Mouse (Mus musculus) cerebral cortex, adult 2 months (tissue): ENCODE measurements around the gene E330009J07Rik.

Experiments used
- WGBS: fragments of 180-500 bp; shearing (Covaris S2); methylation state at CpG from one replicate; pipeline ENCODE4 v1.1.7; 2018; 5-methylcytosine and 5-hydroxymethylcytosine counted together

Gene E330009J07Rik

GRCm38 (mm10) chr6:40436047-40436483, at the start of gene E330009J07Rik:
TSS of gene E330009J07Rik (minus strand) at chr6:40436135.
- WGBS, result under 1% methylated on average over 38 of the region's 38 CpGs

DNA sequence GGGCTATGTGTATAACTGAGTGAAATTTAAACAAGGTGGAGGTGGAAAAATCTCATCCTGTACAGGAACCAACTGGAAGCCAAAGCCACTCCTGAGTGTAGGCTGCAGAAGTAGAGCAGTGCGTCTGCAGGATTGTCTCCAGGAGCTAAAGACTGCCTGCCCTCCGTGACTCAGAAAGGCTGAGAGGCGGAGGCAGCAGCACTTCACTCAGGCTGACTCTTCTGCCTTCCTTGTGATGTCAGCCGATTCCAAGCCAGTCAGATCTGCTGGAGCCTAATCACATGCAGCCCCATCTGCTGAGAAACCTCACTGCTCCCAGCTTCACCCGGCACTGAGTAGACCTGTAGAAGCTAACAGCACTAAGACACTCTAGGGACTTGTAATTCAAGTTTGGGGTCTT, 46.4 kb upstream of the E330009J07Rik start:
- 70% methylated on average over 5 of the region's 5 CpGs for WGBS

DNA sequence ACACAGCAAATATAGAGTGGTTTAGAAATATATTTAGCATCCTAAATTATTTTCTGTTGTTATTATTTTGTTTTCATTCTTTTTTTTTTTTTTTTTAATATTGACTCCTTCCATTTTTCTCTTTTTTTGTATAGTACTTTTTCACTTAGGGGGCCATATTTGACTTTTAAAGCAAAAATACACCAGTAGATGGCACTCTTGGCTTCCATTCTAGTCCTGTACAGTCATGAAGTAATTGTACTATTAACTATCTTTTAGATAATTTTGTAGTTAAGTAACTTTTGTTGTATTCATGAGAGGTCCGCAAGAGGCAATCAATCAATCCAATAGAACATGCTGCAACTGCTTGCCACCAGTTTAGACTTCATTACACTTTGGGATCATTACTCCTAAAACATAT, 43.8 kb upstream of the E330009J07Rik start:
- 85% methylated on average over 1 of the region's 1 CpGs for WGBS

DNA sequence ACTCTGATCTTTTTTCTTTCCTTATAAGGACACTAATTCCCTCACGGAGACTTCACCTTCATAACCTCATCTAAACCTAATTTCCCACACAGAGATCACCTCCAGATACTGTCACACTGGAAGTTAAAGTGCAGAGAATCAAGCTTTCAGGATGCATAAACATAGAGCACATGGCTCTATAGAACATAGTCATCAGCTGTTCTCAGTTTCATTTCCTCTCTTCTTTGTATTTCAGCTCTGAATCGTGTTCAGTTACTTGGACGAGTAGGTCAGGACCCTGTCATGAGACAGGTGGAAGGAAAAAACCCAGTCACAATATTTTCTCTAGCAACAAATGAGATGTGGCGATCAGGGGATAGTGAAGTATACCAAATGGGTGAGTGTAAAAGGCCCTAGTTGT, 40.2 kb upstream of the E330009J07Rik start:
- WGBS, result 91% methylated on average over 4 of the region's 4 CpGs

DNA sequence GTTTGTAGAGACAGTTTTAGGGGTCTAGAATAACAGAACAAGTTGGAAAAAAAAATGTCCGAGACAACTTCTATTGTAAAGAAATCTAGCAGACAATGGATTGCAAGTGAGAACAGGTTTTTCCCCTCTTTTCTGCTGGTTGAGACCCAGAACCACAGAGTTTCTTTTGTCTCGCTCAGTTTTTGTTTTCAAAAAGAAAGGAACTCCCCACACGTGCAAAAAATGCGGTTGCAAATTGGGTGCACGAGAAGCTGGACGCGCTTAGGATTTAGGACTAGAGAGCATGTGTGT, 35.7 kb upstream of the E330009J07Rik start:
- WGBS, result under 1% methylated on average over 7 of the region's 7 CpGs

GRCm38 (mm10) chr6:40470916-40471719, 35.2 kb upstream of the E330009J07Rik start, which contains the start of gene Ssbp1:
TSS of gene Ssbp1 (plus strand) at chr6:40471352.
- under 1% methylated on average over 54 of the region's 54 CpGs for WGBS

DNA sequence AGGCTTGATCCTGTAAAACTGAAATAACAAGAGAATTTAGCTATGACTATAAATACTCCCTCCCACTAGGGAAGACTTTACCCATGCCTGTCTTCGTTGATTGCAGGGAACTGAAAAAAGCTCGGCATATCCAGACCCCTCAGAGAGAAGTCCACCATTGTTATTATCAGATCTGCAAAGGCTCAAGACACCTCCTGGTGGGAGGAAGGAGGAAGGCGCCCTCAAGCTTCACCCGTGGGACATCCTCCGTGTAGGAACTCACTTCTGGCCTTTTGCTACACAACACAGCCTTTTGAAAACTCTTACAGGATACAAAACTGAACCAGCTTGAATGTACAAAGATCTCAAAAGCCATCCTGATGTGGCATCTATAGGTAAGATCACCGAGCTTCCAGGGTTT, 29.8 kb upstream of the E330009J07Rik start:
- 40% methylated on average over 6 of the region's 6 CpGs for WGBS

- 29% methylated on average over 7 of the region's 7 CpGs for WGBS
Observed at GRCm38 (mm10) chr6:40454436-40455041, 18.6 kb upstream of the E330009J07Rik start.

DNA sequence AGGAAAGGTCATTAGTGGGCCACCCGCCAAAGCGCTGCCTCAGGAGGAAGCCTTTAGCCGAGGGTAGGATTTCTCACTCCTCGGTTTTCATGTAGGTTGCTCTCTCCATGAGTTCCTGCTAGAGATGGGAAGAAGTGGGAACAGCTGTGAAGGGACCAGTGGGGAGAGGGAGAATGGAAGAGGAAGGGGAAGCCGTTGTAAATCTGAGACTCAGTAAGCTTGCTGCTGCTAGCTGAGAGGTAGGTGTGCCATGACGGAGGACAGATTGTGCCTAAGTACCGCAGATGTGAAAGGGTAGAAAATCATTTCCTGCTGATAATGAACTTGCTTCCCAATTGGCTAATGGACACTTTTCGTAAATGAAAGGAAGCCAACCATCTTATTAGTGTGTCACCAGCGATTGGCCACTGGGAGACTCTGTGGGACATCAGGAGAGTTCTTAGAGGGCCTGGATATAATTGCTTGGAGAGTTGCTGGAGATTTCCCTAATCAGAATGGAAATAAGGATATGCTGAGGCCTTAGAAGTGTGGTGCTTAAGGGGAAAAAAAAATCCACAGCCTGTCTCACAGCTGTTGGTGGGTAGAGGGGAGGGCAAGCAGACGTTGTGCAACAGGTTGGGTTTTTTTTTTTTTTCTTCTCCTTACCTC, 7.5 kb upstream of the E330009J07Rik start:
- WGBS, result 53% methylated on average over 10 of the region's 10 CpGs

DNA sequence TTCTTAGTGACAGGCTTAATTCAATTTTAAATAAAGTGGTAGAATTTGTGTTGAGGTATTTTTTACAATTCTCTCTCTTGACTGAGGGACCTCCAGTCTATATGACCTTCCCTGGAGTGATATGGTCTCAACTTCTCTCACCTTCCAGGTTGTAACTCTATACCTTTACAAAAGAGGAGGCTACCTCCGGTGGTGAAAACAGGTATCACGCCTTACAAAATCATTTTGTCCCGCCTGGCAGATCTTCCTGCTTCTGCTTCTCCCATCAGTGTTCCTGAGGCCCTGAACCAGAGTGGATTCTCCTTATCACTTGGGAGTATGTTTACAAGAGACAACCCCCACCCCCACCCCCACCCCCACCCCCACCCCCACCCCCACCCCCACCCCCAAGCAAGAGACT, 5.8 kb upstream of the E330009J07Rik start:
- 63% methylated on average over 3 of the region's 3 CpGs for WGBS

DNA sequence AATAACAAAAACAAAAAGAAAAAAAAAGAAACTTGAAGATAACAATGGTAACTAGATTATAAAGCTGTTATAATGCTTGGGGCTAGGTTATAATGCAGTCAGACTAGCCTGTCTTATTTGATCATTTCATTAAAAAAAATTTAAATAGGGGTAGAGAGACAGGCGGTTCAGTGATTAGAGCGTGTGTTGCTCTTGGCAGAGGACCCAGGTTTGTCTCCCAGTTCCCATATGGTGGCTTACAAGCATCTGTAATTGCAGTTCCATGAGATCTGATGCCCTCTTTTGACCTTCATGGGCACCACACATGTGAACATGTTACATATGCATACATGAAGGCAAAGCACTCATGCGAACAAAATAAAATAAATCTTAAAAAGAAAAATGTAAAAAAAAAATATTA, 5.3 kb upstream of the E330009J07Rik start:
- WGBS, result 60% methylated on average over 3 of the region's 3 CpGs

- WGBS, result 38% methylated on average over 12 of the region's 12 CpGs
Observed at GRCm38 (mm10) chr6:40439731-40440130, 3.8 kb upstream of the E330009J07Rik start.

DNA sequence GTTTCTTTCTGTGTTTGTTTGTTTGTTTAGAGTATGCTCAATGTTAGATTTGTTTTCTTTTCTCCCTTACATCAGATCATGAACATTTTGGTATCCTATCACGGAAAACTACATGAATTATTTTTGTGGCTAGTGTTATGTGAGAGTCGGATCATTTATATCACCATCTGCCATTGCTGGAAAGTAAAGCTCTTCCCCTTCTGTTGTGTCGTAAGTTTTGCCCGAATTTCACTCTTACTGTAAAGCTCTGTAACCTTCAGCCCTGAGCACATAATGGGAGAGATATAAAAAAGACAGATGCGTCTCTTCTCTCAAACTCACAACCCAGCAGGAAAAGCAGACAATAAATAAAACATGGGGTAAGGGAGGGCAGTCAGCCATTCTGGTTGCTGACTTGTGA, 3.0 kb upstream of the E330009J07Rik start, which contains the start of gene Wee2:
Wee2 (plus strand) TSS at position 153 of the 400 bp plus-strand sequence.
- WGBS, result 44% methylated on average over 5 of the region's 5 CpGs

DNA sequence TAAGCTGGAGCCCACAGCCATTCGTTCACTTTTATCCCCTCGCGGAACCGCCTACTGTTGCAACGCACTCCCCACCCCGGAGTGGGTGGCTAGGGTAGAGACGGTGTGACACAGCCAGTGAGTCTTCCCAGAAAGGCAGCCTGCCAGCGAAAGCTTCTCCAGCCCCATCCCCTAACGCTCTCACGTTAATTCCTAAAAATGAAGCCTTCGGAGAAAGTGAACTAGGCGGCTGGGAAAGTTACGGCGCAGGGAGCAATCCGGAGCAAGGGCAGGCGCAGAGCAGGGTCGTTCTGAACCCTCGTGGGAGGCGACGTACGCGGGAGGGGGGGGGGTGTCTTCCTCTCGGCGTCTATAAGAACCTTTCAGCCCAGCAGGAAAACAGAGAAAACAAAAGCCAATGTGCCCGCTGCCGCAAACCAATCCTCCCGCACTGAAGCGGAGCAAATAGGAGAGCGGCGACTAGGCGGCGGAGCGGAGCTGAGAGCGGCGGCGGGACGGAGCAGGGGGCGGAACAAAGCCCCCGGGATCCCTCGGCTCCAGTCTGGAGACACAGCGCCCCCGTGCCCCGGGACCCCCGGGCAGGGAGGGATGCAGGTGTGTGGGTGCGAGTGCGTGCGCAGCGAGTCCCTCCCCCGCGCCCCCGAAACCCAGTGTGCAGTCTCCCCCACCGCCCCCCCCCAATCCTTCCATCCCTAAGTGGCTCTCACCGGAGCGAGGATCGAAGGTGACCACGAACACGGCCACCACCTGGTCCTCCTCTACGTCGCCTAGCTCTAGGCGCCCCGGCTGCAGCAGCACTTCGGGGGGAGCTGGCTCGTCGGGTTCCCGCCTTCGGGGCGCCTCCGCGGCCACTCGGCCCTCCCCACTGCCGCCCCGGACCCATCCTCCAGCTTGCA, 536 bp downstream of the E330009J07Rik start:
- WGBS, result under 1% methylated on average over 69 of the region's 72 CpGs

DNA sequence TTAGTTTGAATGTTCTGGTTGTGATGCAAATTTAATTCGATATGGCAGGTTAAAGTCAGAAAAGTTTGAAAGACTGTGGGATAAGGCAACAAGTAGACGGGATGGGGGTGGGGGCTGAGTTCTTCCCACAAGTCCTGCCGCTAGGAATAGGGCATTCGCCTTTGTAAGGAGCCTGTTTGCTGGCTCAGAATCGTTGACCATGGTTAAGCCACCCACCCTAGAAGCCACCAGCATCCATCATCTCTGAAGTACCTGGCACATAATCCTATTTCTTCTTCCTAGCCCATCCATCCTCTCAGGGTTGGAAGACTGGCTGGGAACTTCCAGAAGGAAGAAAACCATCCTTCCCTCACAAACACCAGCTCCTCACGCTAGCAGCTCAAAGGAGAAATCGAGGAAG, 1.2 kb downstream of the E330009J07Rik start:
- 7% methylated on average over 7 of the region's 7 CpGs for WGBS

DNA sequence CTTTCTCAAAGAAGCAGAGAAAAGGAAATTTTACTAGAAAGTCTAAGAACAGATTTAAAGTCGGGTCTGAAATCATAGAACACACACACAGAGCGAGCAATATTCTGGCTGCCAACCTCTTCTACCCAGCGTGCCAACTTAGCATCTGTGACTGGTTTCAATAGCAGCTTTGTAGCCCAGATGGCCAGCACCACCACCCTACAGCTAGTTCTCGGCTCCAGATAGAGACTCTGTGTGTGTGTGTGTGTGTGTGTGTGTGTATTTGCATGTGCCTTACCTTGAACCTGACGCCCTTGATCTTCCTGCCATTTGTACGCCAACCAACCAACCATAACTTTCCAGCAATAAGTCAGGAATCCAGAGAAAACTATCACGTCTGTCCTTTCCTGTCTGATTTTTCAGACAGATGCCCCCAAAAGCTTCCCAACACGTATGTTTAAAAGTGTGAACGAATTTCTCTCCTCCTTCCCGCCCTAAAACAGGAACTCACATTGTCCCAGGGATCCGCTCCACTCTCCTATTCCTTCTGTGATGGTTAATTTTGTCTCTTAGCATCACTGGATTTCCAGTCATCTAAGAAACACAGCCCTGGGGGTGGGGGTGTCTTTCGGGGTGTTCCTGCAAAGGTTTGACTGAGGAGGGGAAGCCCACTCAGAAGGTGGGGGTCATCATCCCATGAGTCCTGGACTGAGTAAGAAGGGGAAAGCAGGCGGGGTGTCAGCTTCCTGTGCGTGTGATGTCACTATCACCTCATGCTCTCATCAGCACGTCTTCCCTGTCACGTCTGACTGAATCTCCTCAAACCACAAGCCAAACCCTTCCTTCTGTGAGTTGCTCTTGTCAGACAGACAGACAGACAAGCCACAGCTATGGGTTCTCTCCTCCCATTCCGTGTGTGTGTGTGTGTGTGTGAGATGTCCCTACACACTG, 3.3 kb downstream of the E330009J07Rik start:
- WGBS, result 47% methylated on average over 17 of the region's 17 CpGs

- 70% methylated on average over 4 of the region's 4 CpGs for WGBS
Observed at GRCm38 (mm10) chr6:40431356-40431755, 4.6 kb downstream of the E330009J07Rik start.

DNA sequence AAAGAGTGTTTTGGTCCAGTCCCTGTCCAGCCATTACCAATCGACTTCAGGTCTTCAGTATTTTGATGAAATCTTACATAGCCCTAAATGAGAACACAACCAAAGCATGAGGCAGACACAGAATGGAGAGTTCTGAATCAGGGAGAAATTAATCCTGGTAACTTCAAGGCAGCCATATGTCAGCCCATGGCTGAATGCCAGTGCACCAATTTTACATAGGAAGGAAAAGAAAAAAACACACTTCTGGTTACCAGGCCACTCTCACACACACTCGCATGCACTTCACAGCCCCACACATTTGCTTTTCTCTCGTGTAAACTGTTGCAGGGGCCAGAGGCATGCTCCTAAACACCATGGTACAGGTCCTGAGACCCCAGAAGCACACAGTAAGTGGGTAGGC, 5.1 kb downstream of the E330009J07Rik start:
- 54% methylated on average over 3 of the region's 3 CpGs for WGBS

- WGBS, result 79% methylated on average over 3 of the region's 3 CpGs
Observed at GRCm38 (mm10) chr6:40430251-40430650, 5.7 kb downstream of the E330009J07Rik start.

- WGBS, result 56% methylated on average over 4 of the region's 4 CpGs
Observed at GRCm38 (mm10) chr6:40429521-40429931, 6.4 kb downstream of the E330009J07Rik start.

GRCm38 (mm10) chr6:40428696-40429095, 7.2 kb downstream of the E330009J07Rik start:
- WGBS, result 53% methylated on average over 3 of the region's 3 CpGs
